Mouse (Mus musculus): Measurements from ENCODE around the gene Poll.

Gene Poll

DNA sequence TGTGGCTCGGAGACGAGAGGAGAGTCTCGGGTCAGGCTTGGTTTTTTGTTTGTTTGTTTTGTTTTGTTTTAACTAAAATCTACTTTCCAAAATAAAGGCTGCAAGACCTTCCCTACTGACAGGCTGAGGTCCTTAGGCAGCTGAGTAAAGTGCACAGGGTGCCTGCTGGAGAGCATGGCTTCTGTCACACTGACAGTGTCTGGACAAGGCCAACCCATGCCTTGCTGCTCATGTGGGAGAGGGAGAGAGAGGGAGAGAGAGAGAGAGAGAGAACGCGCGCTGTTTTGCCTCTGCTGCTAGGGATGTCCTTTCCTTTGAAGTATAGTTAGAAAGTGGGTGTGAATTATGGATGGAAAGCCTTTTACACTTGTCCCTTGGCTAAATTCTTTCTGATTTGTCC, 28.8 kb downstream of the Poll start:
- DNase-seq, result no peak

DNA sequence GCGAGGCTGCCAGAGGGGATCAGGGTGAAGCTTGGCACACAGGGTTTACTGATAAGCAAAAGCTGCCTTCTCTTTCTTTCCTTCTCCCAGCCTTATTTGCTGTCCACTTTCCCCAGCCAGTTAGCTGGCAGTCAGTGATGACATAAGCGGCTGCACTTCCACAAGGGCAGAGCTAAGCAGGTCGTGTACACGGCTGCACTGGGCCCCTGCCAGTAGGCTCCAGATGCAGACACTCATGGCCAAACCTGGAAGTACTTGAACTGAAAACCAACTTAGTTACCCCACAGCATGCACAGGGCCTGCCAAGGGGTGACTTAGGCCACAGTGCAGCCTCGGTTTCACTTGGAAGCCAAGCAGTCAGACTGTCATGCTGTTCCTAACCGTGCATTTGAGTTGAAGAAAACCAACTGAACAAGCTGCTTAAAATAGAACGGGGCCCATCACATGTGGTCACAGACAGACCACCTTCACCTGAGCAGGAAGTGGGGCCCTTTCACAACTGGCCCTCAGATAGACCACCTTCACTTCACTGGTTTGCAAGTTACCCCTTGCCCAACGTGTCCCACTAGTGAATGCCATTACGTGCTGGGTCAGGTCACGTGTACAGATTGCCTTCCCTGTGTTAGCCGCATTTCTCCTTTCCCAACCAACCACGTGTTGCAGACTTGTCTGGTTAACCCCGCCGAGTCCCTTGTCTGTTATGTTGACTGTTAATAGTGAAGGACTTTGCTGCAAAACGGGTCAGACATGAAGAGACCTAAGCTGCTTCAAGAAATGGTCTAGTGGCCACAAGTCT, 29.9 kb downstream of the Poll start:
- no peak for DNase-seq

DNA sequence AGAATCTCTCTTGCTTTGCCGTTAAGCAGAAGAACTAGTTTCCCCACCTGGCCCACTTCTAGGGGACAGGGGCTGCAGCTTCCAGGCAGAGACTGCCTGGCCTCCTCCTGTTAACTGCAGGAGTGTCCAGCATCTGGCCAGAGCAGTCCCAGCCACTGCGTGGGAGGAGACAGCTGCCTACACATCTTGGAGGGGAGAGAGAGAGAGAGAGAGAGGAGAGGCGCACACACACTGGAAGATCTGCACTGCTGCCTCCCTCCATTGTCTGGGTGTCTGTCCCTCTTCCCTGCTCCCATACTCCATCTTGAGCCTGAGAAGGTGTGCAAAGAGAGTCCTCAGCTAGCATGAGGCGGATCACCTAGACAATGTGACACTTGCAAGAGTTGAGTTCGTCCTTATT, 31.0 kb downstream of the Poll start:
- DNase-seq, result no peak

DNA sequence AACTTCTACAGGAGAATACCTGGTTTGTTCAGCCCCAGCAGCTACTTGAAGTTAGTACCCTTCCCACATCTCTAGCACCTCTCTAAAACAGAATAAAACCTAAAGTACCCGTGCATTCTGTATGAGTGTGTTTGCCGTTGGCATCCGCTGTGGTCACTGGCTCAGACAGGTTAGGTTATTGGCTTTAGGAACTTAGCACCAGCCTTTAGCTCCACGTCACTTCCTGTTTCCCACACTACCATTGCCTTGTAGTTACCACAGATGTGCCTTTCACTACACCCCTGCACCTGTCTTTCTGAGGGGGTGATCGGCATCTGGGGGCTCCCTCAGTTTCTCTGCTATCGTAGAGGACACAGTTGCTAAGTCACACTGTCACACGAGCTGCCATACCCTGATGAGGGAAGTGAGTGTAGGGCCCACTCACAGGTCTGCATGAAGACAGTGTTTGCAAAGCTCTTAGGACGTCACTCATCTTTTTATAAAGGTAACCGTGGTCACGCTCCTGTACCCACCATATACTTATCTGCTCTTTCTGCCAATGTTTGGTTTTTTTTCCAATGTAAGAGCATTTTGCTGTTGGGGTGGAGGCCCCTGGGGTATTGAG, 32.3 kb downstream of the Poll start:
- DNase-seq, result no peak

DNA sequence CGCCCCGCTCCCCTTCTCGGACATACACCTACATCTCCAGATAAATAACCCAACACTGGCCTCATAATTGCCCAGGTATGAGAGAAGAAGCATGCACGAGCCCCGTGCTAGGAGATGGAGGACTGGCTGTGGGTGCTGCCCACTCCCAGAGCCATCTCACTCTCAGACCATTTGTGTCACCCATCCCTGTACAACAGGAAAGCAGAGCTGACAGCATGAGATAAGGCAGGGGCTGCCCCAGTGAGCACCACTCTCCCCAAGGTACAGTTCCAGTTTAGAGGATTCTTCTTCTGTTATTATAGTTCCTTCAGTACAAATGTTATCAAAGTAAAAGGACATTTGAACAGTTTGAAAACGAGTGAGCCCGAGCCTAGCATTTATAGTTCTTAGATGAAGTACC, 32.9 kb downstream of the Poll start:
- no peak for DNase-seq

DNA sequence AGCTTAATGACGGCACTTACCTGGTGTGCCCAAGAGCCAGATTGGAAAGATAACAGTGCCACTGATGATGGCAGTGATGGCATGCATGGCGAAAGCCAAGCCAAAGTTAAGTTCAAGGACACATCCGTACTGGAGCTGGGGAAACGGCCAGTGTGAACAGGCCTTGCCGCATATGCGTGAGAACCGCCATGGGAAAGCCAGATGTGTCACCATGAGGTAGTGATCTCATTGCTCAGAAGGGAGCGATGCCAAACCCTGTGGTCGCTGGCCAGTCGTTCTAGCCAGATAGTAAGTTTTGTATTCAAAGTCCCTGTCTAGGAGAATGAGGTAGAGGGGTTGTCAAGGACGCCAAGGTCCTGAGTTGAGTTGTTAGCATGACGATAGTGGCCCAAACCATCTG, 44.1 kb downstream of the Poll start:
- no peak for DNase-seq

DNA sequence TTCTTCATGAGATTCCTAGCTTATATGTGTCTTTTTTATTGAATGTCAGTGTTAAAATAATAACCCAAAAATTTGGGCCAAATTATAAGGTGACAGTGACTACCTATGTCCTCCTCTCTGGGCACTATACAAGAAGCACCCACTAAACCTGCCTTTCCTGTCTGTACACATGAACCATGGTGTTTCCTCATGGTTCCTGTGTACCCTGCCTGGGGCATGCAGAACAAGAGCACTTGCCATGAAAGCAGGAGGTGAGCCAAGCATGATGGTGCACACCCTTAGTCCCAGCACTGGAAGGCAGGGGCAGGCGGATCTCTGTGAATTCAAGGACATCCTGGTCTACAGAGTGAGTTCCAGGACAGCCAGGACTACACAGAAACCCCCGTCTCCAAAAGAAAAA, 45.0 kb downstream of the Poll start:
- DNase-seq, result no peak

DNA sequence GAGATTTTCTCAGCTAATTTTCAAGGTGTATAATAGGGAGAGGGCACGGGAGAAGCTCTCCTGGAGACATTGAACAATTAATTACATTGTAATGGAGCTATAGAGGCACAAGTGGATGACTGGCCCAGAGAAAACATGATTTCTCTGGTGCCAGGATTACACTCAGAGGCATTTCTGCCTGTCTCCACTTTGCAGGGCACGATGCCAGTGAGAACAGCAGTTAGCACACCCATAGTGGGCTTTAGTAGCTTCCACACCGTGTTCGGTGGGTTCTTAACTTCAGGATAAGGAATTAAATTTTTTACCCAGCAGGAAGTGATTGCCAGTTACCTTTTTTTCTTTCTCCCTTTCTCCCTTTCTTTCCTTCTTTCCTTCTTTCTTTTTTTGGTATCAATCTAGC, 48.9 kb downstream of the Poll start:
- no peak for DNase-seq

DNA sequence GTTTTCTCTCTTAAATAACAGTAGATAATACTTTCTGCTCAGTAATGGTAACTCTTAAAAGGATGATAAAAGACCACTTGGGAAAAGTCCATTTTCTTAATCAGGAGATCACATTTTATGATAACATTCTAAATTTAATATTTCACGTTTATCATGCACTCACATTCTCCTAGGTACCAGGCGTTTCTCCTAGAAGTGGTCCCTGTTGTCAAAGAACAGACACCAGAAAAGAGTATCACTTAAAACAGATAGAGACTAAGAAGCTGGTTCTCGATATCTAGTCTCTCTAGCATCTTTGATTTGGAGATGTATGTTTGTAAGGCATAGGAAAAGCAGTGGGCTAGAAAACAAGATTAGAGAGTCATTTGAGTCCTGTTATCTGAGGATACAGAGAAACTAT, 49.7 kb downstream of the Poll start:
- no peak for DNase-seq

DNA sequence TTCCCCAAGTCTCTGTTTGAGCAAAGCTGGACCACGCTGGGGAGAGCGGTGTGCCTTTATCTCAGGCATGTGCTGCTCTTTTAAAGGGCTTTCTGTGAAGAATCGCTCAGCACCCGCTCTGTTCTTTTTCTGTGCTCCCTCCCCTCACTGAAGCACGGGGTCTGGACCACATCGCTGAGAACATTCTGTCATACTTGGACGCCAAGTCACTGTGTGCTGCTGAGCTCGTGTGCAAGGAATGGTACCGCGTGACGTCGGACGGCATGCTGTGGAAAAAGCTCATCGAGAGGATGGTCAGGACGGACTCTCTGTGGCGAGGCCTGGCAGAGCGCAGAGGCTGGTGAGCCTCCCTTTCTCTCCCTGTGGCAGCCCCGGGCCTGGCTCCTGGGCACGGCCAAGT, 52.8 kb downstream of the Poll start:
- no peak for DNase-seq

DNA sequence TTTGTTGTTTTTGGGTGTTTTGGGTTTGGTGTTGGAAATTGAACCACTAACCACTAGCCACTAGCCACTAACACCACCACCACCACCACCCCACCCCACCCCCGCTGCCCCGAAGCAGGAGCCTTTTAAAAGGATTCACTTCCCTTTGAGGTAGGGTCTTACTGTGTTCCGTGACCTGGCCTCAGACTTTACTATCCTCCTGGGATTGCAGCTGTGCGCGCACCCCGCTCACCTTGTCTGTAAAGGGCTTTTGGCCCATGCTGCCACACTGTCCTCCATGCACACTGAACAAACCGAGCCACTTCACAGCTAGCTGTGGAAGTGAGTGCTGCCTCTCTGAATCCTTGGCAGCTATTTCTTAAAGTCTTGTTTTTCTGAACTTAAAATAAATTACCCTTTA, 54.9 kb downstream of the Poll start:
- DNase-seq, result no peak

Data from embryo, embryonic 11 days (tissue).